Mouse (Mus musculus): ENCODE measurements around the gene Tmprss12. TPM values are rescaled to one million over a fixed set of nuclear protein-coding genes. Genes with fewer than 3 reads are reported as not detected.
"Not testable (repeated sequence)": the region's sequence is repeated elsewhere in the genome, so short reads cannot be mapped to it uniquely, and the experiment has no call there.

Tmprss12 gene
- total RNA-seq, 1 experiment from 2014 or later = not detected

DNA sequence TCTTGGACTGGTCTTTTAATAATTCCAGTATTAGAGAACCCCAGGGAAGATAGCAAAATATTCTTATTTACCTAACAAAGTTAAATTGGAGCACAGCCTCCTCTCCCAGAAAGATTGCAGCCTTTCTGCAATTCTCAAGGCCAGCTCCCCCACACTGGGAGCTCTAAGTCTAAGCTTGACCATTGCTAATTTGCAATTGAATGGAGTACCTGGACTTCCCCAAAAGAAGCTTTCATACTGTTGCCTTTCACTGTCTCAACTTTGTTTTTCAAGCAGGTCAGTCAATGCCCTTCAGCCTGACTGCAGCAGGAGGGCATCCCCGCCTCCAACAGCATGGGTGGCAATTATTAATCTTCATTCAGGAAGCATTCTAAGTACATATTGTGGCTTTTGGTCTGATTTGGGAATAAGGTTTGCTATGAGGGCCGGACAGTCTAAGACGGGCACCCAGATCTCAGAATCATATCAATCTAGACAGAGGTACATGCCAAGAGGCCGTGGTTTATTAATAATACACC is 6.8 kb upstream of the Tmprss12 start:
- DNase-seq = not testable (repeated sequence)

DNA sequence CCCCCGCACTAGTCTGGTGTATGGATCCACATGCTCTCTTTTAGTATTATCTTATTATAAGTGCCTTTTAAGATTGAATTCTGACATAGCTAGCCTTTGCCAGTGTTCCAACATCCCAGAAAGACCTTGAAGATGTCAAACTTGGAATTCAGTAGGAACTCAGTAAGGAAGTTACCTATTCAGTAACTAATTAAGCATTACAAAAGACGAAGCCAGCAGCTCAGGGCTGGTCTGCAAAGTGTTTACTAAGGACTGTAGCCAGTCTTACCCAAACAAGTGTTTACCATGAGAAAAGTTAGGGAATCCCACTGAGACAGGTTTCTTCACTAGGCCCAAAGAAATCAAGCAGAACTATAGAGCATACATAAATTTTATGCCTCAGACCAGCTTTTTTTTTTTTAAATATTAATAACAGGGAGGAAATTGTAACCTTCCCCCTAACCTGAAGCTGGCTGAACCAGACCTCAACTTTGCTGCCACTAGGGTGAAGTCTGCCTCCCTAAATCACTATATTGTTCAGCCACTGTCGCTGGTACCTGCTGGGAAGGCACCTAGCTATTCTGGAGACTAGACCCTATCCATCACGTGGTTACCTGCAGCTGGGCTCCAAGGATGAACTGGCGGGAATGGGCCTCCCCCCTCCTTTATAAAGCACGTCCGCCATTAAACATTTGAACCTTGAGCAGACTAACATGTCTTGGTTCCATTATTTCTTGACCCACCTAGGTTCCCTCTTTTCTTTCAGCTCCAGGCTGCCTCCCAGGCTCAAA is 5.7 kb upstream of the Tmprss12 start:
- DNase-seq = no peak

DNA sequence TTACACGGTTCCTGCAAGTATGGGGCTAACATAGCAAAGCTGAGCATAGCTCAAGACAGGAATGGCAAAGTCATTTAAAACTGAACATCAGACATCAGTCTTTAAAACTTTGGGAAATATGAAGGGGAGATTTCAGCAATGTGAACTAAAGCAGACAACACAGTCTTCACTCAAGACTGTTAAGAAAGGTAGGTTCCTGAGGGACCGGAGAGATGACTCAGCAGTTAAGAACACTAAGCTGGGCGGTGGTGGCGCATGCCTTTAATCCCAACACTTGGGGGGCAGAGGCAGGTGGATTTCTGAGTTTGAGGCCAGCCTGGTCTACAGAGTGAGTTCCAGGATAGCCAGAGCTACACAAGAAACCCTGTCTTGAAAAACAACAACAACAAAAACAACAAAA is 4.2 kb upstream of the Tmprss12 start:
- DNase-seq = no peak

DNA sequence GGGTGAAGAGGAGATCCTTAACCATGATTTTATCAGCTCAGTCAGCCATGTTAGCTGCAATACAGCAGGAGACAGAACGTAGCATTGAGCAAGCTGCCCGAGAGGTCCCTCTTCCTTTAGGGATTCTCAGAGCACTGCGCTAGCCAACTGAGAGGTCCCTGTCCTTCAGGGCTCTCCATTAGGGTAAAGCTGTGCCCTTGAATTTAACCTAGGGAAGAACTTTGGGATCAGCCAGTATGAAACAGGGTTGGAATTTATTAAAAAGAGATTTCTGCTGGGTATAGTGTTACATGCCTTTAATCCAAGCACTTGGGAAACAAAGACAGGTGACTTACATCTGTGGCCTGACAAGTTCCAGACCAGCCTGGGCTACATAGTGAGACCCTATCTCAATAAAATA is 3.1 kb upstream of the Tmprss12 start:
- DNase-seq = no peak

DNA sequence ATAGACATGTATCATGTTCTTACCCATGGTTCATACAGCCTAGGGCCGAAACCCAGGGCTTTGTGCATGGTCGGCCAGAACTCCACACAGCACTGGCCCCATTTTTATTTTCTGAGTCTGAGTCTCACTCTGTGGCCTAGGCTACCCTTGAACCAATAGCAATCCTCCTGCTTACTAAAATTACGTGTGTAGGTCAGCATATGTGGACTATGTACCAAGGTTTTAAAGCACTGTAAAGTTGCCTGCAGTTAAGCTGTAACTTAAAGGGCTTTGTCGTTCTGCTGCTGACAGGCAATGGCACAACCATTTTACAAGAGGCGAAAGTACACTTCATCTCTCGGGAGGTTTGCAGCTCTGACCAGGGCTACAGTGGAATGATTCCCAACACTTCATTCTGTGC is 8.3 kb downstream of the Tmprss12 start:
- DNase-seq = no peak

DNA sequence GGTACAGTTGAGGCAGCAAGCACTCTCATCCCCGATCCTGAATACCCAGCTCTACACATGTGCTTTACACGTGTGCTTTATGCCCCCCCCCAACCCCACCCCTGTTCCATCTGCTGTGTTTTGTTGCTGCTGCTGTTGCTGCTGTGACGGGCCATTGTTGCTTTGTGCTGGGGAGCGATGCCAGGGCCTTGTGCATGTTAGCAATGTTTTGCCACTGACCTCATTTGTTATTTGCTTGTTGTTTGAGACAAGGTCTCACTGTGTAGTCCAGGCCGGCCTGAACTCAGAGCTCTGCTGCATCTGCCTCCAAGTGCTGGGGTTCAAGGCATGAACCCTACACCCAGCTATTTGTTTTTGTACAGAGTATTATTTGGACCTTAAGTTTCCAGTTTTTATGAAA is 10.2 kb downstream of the Tmprss12 start:
- DNase-seq = no peak

DNA sequence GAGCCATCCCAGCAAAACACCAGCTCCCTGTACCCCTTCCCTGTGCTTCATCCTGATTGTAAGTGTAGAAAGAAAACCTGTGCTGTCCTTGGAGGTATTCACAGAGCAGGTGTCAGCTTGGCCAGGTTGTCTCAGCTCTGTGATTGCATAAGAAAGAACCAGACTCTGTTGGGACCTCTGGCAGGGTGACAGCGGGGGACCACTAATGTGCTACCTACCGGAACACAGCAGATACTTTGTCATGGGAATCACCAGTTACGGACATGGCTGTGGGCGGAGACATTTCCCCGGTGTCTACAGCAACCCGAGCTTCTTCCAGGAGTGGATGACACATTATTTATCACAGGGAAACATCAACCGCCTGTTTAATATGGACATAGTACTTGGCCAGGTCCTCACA is 11.7 kb downstream of the Tmprss12 start:
- no peak for DNase-seq

DNA sequence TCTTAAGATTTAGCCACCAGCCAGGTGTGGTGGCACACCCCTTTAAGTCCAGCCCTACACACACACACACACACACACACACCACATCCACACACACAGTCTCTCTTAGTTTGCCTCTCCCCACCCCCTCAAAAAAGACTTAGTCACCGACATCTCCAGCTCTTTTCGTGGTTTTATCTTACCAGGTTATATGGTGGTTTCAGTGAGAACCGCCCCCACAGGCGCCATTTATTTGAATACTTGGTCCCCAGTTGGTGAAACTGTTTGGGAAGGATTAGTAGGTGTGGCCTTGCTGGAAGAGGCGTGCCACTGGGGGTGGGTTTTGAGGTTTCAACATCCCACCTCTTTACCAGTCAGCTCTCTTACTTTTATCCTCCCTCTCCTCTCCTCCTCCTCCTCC is 17.2 kb downstream of the Tmprss12 start:
- DNase-seq = no peak

DNA sequence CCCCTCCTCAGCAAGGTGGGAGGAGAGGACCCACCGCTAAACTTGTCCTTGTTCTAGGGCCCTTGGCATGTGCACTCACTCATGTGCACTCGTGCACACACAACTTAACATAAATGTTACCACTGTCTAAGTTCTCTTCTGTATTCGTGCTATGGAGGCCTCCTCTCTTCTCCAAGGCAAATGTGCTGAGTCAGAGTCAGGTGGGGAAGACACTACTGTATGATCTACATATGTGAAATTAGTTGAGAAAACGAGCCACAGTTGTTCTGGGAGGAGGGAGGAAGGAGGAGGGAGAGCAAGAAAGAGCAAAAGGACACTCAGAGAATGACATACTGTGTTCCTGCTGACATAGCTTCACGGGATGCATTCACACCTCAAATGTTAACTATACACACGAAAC is 19.9 kb downstream of the Tmprss12 start:
- DNase-seq = no peak

DNA sequence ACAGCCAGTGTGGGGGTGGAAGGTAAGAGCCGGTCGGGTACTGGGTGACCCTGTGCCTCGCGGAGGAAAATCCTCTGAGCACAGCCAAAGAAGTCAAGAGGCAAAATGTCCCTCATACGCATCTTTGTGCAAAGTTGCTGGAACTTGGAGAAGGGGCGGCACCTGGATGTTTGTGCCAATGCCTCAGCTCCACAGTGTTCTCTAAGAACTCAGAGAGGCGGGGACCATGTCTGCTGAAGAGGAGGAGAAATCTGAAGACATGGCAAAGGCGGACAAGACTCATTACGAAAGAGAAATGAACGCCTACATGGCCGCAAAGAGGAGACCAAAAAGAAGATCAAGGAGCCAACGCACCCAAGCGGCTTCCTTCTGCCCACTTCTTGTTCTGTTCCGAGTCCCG is 20.9 kb downstream of the Tmprss12 start:
- DNase-seq = no peak

DNA sequence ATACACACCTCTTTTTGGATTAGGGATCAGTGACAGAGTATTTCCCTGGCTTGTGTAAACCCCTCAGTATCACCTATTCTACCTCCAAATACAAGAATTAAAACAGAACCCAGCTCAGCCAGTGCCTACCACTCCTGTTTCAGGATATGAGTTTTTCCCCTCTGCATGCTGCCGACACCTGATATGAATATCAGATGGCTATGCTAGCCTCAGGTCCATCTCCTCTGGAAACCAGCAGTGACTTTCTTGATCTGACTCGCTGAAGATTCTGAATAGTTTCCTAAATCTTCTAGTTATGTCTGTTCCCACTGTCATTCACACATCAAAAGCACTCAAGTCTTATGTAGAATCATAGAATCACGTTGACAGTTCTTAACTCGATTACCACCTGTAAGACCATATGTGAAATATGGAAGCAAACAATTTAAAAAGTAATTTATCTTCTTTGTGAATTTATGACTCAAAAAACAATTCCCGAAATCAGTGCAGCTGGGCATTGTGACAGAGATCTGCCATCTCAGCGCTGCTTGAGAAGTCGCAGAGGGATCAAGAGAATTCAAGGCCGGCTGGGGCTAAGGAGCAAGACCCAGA is 22.9 kb downstream of the Tmprss12 start:
- no peak for DNase-seq

DNA sequence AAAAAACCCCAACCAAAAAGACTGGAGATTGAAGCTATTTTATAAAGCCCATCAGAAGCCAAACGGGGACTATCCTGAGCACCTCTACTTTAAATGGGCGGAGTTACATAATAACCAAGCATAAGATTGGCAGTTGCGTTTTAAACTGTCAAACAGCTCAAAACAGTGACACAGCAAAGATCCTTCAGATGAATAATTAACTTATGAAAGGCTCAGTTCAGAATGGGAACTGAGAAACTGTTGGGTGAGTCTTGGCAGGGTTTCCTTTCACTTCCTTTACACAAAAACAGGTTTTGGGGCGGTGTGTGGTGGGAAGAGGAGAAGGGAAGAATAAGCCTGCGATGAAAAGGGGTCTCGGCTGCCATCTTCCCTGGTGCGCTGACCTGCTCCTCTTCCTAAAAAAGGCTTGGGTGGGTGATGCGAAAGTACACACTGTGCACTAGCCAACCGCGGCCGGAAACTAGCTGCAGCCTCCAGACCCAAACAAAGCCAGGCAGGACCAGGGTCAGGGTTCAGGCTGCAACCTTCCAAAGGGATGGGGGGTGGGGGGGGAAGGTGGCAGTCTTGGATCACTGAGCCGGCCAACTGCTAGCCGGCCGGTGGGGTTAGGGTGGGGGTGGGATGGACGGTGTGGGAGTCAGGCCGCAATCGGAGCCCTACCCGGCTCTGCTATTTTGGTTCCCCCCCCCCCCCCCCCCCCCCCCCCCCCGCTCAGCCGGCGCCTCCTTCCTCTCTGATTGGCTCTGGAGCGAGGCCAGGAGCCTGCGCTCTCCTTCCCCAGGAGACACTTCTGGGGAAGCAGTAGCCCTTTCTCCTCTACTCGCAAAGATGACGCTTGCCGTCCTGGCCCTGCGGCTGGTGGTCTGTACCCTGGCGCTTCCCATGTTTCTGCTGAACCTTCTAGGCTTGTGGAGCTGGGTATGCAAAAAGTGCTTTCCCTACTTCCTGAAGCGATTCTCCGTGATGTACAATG is 23.7 kb downstream of the Tmprss12 start, which contains the start of gene Mettl7a1:
Gene Mettl7a1 (plus strand): TSS at position 122 of the 973 bp plus-strand sequence.
- DNase-seq = peak; percentile 87

DNA sequence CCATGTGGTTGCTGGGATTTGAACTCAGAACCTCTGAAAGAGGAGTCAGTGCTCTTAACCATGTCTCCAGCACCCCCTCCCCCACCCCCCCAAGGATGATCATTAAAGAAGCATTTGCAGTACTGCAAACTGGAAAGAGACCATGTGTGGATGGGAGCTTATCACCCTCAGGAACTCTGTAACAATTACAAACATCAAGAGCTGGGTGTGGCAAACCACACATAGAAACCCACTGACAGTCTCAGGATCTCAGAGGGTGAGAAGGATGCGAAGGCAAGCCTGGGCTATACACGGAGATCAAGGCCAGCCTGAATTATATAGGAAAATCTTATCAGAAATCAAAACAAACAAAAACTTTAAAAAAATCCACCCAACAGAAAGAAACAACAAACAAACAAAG is 25.6 kb downstream of the Tmprss12 start:
- no peak for DNase-seq

DNA sequence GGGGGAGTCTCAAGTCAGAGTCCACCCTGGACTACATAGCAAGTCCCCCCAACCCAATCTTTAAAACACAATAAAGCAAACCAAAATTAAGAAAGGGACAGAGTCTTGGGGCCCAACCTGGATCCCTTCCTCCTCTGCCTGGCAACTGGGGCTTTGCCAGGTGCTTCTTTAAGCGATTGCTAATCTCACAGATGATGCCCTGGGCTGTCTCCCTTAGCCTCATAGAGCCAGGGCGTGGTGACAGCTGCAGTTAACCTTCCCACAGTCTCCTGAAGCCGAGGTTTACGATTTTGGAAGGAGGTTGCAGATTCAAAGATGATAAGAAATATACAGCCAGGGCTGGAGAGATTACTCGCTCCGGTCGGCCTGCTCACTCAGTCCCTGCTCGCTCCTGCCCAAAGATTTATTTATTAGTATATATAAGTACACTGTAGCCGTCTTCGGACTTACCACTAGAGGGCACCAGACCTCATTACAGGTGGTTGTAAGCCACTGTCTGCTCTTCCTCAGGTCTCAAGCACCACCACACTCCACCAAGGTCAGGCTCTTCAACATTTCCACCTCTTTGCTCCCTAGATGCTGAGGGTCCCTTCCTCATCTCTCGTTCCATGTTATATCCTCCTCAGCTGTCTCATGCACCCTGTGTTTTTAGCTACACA is 26.9 kb downstream of the Tmprss12 start:
- DNase-seq = not testable (repeated sequence)

DNA sequence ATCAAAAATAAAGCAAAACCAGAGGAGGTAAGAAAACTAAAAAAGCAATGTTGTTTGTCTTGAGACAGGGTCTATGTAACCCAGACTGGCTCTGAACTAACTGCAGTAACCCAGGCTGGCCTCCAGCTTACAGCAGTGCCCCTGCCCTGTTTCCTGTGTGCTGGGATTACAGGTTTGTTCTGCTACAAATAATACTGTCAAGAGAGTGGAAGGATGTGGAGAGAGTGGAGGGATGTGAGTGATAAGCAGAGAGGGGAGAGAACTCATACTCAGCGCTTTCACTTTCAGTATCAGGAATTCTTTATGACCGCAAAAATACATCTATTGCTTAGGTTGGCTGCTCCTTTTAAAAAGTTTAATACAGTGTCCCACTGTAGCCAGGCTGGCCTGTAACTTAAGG is 31.7 kb downstream of the Tmprss12 start:
- DNase-seq = no peak

DNA sequence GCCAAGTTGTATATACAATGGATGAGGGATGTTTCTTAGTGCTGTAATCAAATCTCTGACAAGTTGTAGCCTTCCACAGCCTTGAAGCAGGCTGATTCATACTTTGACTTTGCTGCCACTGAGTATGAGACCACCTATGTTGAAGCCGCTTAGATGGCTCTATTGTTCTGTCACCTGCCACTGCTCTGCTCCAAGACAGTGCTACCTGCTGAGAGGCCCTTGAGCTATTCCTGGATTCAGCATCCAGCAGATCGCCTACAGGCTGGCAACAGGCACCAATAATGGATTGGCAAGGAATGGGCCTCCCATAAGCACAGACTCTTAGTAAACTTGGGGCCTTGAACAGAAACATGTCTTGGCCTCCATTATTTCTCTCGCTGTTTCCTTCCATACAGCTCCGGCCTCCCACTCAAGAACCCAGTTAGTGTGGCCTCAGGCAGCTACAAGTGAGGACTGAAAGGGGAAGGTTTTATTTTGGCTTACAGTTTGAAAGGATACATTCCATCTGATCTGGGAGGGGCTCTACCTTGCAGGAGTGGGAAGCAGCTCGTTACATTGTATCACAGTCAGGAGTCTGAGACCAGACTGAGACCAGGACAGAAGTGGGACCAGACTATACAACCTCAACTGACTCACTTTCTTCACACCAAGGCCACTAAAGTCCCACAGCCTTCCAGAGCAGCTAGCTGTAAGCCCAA is 34.0 kb downstream of the Tmprss12 start:
- DNase-seq = no peak

DNA sequence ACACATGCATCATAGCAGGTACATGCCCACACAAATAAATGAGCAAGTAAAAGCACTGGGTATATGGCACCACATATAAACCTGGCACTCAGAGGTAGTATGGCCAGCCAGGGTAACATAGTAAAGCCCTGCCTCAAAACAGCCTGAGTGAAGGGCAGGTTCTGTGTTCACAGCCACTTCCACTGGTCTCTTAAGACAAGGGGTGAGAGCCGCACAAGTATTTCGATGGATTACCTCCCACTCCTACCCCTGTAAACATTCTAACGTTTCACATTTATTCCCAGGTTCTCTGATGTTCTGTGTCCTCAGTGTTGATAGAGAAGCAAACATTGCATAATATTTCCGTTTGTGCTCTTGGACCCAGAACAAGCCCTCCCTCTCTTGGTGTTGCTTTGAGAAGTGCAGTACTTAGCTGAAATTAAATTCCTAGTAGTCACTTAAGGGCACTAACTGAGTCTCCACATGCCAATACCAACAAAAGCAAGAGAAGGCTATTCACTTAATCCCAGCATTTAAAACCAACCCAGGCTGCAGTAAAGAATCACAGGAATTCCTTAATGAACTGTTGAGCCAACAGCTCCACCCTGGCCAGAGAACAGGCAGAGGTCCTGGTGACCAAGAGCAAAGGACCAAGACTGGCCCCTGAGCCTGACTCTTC is 37.5 kb downstream of the Tmprss12 start:
- DNase-seq = not testable (repeated sequence)

DNA sequence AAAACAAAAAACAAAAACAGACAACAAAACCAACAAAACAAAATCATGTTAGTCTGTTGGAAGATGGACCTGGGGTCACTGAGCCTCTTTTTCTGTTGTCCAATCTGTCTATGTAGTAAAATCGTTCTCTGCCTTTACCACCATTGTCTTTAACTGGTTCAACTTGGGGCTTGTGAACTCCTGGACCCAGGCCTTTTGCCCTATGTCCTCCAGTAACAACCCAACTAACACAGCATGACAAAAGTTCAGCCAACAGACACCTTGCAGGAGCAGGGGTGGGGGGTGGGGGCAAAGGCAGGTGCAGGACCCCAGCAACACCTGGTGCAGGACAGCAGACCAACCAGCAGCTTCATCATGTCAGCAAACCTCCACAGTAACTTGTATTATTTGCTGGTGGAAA is 39.2 kb downstream of the Tmprss12 start:
- no peak for DNase-seq

DNA sequence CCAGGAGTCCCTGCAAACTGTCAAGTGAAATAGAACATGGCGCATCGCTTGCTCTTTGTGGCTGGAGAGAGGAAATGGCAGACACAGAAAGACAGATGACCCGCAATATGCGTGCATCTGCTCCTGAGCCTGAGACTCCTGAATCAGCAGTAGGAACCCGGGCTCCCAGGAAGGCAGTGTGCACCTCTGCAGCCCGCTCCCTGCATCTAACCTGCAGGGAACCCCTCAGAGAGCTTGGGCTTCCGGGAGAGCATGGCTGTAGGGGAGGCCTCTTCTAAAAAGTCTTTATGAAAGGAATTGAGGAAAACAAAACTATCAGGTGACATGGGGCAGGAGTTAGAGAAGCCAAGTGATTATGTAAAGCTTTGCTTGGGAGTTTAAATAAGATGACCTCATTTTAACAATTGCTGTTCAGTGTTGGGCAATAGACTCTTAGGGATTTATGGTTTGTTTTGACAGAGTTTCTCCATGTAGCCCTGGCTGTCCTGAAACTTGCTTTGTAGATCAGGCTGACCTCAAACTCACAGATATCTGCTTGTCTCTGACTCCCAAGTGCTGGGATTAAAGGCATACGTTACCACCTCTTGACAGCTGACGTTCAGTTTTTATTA is 39.8 kb downstream of the Tmprss12 start:
- peak; percentile 7 for DNase-seq

DNA sequence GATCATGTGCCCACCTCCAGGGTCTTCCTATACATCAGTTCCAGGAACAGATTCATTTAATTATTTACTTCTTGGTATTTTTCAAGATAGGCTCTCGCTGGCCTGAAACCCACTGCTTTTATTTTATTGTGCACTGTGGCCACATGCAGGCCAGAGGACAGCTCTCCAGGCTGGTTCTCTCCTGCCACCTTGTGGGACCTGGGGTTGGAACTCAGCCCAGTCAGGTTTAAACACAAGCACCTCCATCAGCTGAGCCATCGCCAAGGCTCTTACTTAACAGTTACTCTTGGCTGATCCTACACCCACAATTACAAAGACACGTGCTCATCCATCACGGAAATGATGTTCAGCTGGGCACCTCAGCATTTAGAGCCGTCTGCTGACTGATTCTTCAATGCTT is 40.5 kb downstream of the Tmprss12 start:
- peak; percentile 37 for DNase-seq

Measured in adrenal gland, postnatal 25 days (tissue).